Mouse (Mus musculus): ENCODE results near the gene Spi1. TPM values are rescaled to one million over a fixed set of nuclear protein-coding genes. Genes with fewer than 3 reads are reported as not detected.

Gene Spi1
- total RNA-seq, 1 experiment from 2014 or later = 388 TPM

DNA sequence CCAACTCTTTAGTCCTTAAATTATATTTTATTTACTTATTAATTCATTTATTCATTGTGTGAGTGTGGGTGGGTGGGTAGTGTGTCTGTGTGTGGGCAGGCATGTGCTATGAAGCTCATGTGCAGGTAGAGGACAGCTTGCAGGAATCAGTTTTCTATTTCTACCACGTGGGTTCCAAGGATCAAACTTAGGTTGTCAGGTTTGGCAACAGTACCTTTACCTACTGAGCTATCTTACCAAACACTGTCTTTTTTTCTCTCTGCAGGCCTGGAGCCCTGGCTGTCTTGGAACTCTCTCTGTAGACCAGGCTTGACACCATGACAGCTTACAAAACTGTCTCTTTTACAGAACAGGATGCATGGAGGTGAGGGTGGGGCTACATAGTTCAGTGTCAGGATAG lies 69.1 kb downstream of the Spi1 start:
- ATAC-seq (ENCODE audit: extremely low read depth, insufficient number of reproducible peaks, low FRiP score, poor library complexity, severe bottlenecking) = no peak

- ATAC-seq (ENCODE audit: extremely low read depth, insufficient number of reproducible peaks, low FRiP score, poor library complexity, severe bottlenecking) = no peak
Measured at GRCm38 (mm10) chr2:91152885-91153377, 70.7 kb downstream of the Spi1 start.

DNA sequence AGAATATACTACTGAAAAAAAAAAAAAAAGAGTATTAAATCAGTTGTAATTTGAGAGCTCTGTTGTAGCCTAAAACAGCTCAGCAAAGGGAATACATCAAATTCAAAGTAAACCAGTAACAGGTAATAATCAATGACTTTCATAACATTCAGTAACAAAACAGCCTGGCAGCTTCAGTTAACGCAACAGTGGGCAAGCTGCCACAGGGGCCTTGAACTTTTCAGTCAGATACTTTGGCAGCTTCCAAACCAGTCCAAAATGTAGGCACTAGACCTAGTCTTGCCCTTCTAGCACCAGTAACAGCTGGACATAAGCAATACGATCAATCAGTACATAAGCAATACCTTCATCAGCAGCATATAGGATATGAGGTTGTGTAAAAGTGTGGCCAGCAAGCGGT lies 71.9 kb downstream of the Spi1 start:
- ATAC-seq (ENCODE audit: extremely low read depth, insufficient number of reproducible peaks, low FRiP score, poor library complexity, severe bottlenecking) = no peak

DNA sequence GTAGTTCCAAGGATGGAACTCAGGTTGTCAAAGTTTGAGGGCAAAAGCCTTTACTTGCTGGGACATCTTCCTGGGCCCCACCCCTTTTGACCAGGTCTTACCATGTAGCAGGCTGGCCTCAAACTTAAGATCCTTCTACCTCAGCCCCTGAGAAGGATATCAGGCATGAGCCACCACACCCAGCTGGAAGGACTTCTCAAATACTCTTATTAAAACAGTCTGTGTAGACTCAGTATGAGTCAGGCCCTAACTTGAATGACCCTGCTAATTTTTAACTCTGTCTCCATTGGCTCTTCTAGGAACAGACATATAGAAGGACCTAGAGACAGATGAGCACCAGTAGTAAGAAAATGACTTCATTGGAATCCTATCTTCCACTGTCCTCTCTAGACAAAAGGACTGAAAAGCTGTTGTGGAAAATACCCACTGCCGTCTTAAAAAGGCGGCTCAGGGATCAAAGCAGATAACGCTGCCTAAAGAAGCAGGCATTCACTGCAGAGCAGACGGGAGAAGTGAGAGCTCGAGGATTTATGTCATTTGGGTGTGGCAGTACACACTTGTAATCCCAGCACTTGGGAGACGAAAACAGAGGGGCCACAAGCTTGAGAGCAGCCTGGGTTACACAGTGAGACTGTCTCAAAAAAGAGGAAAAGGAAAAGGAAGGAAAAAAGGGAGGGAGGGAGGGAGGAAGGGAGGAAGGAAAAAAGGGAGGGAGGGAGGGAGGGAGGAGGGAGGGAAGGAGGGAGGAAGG lies 75.0 kb downstream of the Spi1 start:
- ATAC-seq (ENCODE audit: extremely low read depth, insufficient number of reproducible peaks, low FRiP score, poor library complexity, severe bottlenecking) = no peak

DNA sequence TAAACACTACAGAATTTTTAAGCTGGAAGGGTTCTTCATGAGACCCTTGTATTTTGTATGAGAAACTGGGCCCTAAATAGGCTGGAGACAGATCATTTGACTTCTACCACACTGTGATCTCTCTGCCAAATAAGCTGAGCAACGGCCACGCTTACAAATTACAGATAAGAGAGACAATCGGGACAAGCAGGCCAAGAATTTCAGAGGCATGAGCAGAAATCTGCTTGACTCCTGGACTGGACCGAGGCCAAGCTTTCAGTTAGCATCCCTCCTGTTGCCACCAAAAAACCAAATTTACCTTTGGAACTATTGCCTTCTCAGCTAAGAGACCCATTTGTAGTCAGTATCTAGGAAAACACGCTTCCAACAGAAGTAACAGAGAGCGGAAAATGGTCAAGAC lies 78.4 kb downstream of the Spi1 start:
- no peak for ATAC-seq (ENCODE audit: extremely low read depth, insufficient number of reproducible peaks, low FRiP score, poor library complexity, severe bottlenecking)

DNA sequence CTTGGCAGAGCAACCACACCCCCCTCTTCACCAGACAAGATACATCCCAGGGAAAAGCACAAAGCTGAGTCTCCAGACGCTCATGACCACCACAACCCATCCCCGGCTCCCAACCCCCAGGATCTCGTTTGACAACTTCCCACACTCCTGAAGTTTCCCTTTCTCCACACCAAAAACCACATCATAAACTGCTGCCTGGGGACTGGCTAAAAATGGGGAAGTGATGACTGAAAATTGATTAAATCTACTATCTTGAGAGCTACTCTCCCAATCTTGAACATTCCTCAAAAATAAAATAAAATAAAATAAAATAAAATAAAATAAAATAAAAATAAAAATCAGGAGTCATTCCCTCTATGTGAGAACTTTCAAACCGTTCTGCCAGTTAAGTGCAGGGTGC lies 80.8 kb downstream of the Spi1 start:
- no peak for ATAC-seq (ENCODE audit: extremely low read depth, insufficient number of reproducible peaks, low FRiP score, poor library complexity, severe bottlenecking)

DNA sequence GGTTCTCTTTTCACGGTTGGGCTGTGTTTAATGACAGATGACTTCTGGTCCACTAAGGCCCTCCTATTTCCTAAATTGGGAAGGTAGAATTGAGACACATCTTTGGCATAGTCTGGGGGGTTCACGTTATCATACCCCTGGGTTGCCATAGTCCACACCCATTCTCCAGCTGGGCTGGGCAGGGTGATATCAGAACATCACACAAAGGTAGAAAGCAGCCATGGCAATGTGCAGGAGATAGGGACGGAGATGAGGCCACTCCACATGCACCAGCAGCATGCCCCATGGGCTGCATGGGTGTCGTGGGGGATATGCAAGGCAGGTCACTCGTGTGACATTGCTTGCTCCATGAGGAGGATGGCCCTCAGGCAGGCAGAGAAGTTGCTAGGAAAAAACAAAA lies 81.3 kb downstream of the Spi1 start:
- ATAC-seq (ENCODE audit: extremely low read depth, insufficient number of reproducible peaks, low FRiP score, poor library complexity, severe bottlenecking) = no peak

DNA sequence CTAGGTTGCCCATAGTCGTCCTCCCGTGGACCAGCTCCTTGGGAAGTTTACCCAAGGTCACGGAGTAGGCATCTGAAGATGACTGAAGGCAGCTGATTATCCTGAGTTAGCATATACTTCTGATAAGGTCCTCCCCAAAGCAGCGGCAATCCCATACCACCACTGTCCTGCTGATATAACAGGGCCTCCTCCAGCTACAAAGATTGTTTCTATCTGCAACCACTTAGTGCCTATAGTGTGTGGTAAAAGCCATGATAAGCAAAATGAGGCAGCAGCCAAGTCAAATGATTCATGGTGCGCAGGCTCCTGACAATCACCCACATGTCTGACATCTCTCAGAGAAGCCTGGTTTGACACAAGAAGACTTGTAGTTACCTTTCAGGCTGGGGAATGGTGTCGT lies 82.8 kb downstream of the Spi1 start:
- no peak for ATAC-seq (ENCODE audit: extremely low read depth, insufficient number of reproducible peaks, low FRiP score, poor library complexity, severe bottlenecking)

Other genes with a start within 250 kb of the Spi1 start
- 91.6 and 92.8 TPM in 2 replicates for gene Mtch2, start 235.2 kb upstream of the Spi1 start, total RNA-seq (2017)
- gene C1qtnf4, start 196.5 kb upstream of the Spi1 start, total RNA-seq (2017) = not detected in 2 replicates
- 16.3 and 16.5 TPM in 2 replicates for gene Kbtbd4, start 177.7 kb upstream of the Spi1 start, total RNA-seq (2017)
- gene Ndufs3, start 177.6 kb upstream of the Spi1 start, total RNA-seq (2017) = 66.7 and 76.9 TPM in 2 replicates
- gene Celf1, start 142.0 kb upstream of the Spi1 start, total RNA-seq (2017) = 41.1 and 53.0 TPM in 2 replicates
- 0.47 TPM in 1 of 2 replicates, not detected in the other for gene Rapsn, start 46.8 kb upstream of the Spi1 start, total RNA-seq (2017)
- gene Psmc3, start 28.4 kb upstream of the Spi1 start, total RNA-seq (2017) = 132 and 144 TPM in 2 replicates
- 17.0 and 20.4 TPM in 2 replicates for gene Slc39a13, start 12.0 kb upstream of the Spi1 start, total RNA-seq (2017)
- gene Mybpc3, start 35.8 kb downstream of the Spi1 start, total RNA-seq (2017) = 1.3 and 2.1 TPM in 2 replicates
- gene Madd, start 101.4 kb downstream of the Spi1 start, total RNA-seq (2017) = 126 and 151 TPM in 2 replicates
- 0.58 and 0.74 TPM in 2 replicates for gene Nr1h3, start 120.4 kb downstream of the Spi1 start, total RNA-seq (2017)
- gene Acp2, start 120.5 kb downstream of the Spi1 start, total RNA-seq (2017) = 8.1 and 9.1 TPM in 2 replicates
- gene Ddb2, start 154.6 kb downstream of the Spi1 start, total RNA-seq (2017) = 42.1 and 44.1 TPM in 2 replicates
- not detected in 2 replicates for gene Pacsin3, start 173.6 kb downstream of the Spi1 start, total RNA-seq (2017)
- 46.5 and 48.3 TPM in 2 replicates for gene Arfgap2, start 182.6 kb downstream of the Spi1 start, total RNA-seq (2017)

Data from neutrophil, adult 5-6 weeks (primary cell).